Mouse (Mus musculus): ENCODE measurements around the gene Gm9780. TPM values are rescaled to one million over a fixed set of nuclear protein-coding genes. Genes with fewer than 3 reads are reported as not detected.

Gm9780 gene
- polyA plus RNA-seq (2015; fragmentation: Nextera tagmentation; extraction: Ambion mirVana) = 146 and 171 TPM in 2 replicates

DNA sequence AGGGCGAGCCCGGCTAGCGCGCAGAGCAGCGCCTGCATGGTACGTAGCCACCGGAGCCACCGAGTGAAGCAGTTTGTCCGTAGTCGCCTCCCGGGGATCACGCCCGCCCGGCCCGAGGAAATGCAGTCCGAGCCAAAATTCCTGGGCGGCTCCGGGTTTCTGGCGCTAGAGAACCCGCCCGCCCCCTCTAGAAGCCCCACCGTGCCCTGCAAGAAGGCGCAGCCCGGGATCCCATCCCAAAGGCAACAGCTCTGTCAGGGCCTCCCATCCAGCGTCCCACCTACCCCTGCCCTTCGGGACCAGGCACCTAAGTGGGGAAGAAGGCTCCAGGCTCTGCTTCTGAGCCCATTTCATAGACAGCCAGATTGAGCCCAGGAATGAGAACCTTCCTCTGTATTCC, at the start of gene Gm9780:
Gene Gm9780, minus strand, starts transcription at position 101 of the 400 bp plus-strand sequence.

DNA sequence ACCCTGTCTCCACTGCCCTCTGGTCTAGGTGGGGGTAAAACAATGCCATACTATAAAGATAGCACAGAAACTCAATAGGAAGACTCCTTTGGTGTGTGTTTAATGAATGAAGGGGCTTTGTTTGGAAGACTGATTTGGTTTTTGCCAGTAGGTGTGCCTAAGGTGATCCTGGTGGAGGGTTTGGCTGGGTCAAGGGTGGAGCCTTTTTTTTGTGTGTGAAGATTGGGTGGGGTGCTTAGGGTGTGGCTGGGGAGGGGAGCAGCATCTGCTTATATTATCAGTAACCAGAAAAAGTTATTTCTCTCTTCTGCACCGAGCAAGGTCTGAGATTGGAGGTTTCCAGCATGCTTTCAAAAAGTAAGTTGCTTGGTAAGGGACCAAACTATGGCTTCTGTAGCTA, 39.5 kb upstream of the Gm9780 start, which contains the start of gene Cphx3:
Gene Cphx3, plus strand, starts transcription at position 301 of the 400 bp plus-strand sequence.

DNA sequence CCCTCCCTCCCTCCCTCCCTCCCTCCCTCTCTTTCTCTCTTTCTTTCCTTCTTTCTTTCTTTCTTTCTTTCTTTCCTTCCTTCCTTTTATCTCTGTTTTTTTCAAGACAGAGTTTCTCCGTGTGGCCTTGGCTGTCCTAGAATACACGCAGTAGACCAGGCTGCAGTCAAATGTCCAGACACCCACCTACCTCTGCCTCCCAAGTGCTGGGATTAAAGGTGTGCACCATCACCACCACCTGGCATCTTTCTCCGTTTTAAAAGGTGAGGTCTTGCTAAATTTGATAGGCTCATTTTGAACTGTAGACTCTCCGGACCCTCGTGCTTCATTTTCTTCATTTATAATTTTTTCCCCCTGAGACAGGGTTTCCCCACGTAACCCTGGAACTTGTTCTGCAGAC, 38.7 kb upstream of the Gm9780 start, which contains the start of gene Cphx2:
Gene Cphx2, plus strand, starts transcription at position 301 of the 400 bp plus-strand sequence.

DNA sequence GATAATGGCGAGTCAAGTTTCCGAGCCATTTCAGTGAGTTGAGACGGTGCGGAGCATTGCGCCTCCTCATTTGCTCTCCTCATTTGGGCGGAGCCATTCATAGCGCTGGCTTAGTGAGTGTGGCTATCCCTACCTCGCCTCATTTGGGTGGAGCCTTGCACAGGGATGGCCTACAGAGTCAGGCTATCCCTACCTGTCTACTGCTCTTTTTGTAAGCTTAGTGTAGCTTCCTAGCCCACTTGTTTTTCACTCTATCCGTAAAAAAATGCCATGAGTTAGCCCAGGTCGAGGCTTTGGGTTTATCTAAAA, 24.8 kb upstream of the Gm9780 start, which contains the start of gene Tmem254c:
Gene Tmem254c, minus strand, starts transcription at position 31 of the 309 bp plus-strand sequence.

DNA sequence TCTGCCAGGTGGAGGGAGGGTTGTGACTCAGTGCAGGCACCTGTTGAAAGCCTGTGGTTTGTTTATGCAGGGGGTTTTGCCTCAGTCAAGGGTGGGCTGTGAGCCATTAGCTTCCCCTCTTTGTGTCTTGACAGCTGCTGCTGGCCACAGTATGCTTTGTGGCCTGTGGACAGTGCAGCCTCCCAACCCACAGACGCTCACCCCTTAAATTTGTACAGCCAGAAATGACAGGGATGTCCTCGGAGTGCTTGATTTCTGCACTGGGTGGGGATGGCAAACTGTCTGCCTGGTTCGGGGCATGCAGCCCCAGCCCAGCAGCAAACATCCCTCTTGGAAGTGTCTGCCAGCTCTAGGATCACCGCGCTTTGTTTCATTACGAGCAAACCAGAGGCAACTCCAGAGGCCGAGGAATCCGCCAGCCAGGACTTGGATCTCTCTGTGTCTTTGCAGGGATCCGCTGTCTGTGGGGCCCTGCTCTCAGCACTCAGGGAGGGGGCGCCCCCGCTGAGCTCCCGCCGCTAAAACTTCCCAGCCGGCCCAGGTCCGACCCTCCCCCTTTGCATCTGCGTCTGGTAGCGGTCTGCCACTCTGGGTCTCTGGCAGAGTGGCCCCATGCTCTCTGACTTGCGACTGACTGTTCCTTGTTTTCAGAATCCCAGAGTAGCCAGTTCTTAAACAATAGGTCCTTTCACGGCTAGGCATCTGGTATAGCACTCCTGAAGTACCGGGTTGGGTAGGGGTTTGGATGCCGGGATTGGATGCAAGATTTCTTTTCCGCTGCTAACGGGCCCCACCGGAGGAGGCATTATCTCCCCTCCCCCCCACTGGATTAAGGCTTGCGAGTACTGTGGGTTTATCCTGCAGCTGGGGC, 63.9 kb downstream of the Gm9780 start, which contains the start of gene Duxbl1:
Gene Duxbl1, plus strand, starts transcription at position 207 of the 871 bp plus-strand sequence.

Other genes starting within 250 kb of the Gm9780 start
- 30.5 and 33.0 TPM in 2 replicates for gene Anxa11, start 200.6 kb downstream of the Gm9780 start, polyA plus RNA-seq (2015; fragmentation: Nextera tagmentation; extraction: Ambion mirVana)
- 7.1 and 9.6 TPM in 2 replicates for gene Plac9a, start 139.6 kb downstream of the Gm9780 start, polyA plus RNA-seq (2015; fragmentation: Nextera tagmentation; extraction: Ambion mirVana)
- 2.7 and 3.7 TPM in 2 replicates for gene Tmem254a, start 115.0 kb downstream of the Gm9780 start, polyA plus RNA-seq (2015; fragmentation: Nextera tagmentation; extraction: Ambion mirVana)
- gene Cphx1, start 104.4 kb downstream of the Gm9780 start, polyA plus RNA-seq (2015; fragmentation: Nextera tagmentation; extraction: Ambion mirVana) = not detected in 2 replicates
- 1.3 and 2.0 TPM in 2 replicates for gene Duxbl1, start 64.1 kb downstream of the Gm9780 start, polyA plus RNA-seq (2015; fragmentation: Nextera tagmentation; extraction: Ambion mirVana)
- gene Tmem254c, start 24.6 kb upstream of the Gm9780 start, polyA plus RNA-seq (2015; fragmentation: Nextera tagmentation; extraction: Ambion mirVana) = 55.7 and 56.5 TPM in 2 replicates
- gene Cphx2, start 38.8 kb upstream of the Gm9780 start, polyA plus RNA-seq (2015; fragmentation: Nextera tagmentation; extraction: Ambion mirVana) = not detected in 2 replicates
- gene Cphx3, start 39.6 kb upstream of the Gm9780 start, polyA plus RNA-seq (2015; fragmentation: Nextera tagmentation; extraction: Ambion mirVana) = not detected in 2 replicates
- gene Duxbl2, start 75.6 kb upstream of the Gm9780 start, polyA plus RNA-seq (2015; fragmentation: Nextera tagmentation; extraction: Ambion mirVana) = 1.4 TPM in 2 replicates
- gene Plac9b, start 139.8 kb upstream of the Gm9780 start, polyA plus RNA-seq (2015; fragmentation: Nextera tagmentation; extraction: Ambion mirVana) = 135 and 174 TPM in 2 replicates
- 30.4 and 35.8 TPM in 2 replicates for gene Tmem254b, start 164.3 kb upstream of the Gm9780 start, polyA plus RNA-seq (2015; fragmentation: Nextera tagmentation; extraction: Ambion mirVana)
- 0.44 and 0.53 TPM in 2 replicates for gene Duxbl3, start 215.3 kb upstream of the Gm9780 start, polyA plus RNA-seq (2015; fragmentation: Nextera tagmentation; extraction: Ambion mirVana)

Measured in urinary bladder, postnatal 0 days (tissue).